Mouse (Mus musculus): ENCODE measurements around the gene Dusp28. TPM values are rescaled to one million over a fixed set of nuclear protein-coding genes. Genes with fewer than 3 reads are reported as not detected.

The Dusp28 gene
- total RNA-seq, 1 experiment = 4.8 TPM

DNA sequence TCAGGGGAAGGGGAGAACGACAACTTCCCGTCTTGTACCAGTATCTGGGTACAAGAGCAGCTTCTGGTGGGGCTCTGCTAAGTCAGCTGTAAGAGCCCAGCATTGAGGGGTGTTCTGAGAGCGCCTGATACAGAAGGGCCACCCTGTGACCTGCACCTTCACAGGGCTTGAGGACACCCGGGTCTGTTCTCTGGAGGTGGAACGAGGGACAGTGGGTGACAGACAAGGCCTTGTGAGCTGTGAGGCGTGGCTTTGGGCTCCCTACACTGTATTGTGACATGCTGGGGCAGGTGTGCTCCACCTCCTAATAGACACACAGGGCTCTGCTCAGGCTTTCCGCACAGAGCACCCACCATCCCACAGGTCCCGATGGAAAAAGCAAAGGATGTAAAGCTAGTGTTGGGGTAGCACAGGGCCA lies 4.9 kb downstream of the Dusp28 start:
- H3K36me3 ChIP-seq (ENCODE audit: control insufficient read depth, insufficient read depth, low read length, poor library complexity, severe bottlenecking) = peaks cover 8% of the 10 kb centered on the region; the same call in 1 of the 2 replicates
- no peak overlapping the region for H3K27ac ChIP-seq (ENCODE audit: insufficient read depth, low read depth, low read length, poor library complexity, severe bottlenecking)
- peak overlapping the region; percentile 70 to 73; a peak in 3 of 4 replicates for H3K4me3 ChIP-seq (ENCODE audit: insufficient read depth in 1 of 2, low read depth in 1 of 2, low read length in 2 of 2, poor library complexity in 1 of 2, severe bottlenecking in 1 of 2)
- no peaks in the 10 kb centered on the region for H3K9me3 ChIP-seq (ENCODE audit: control insufficient read depth, insufficient read depth, low read depth, low read length)
- H3K4me1 ChIP-seq (ENCODE audit: control insufficient read depth in 2 of 2, insufficient read depth in 2 of 2, low read length in 2 of 2, poor library complexity in 1 of 2) = peaks cover 0 to 10% of the 10 kb centered on the region in 2 experiments; a peak in 1 of 4 replicates
- no peak for TF ChIP-seq MAFK (IDR thresholded peaks at IDR 0.05; ENCODE audit: insufficient read depth, low read depth, low read length)
- TF ChIP-seq CHD2 (IDR thresholded peaks at IDR 0.05; ENCODE audit: low read depth, low read length) = no peak
- no peak for TF ChIP-seq ZC3H11A (IDR thresholded peaks at IDR 0.05; ENCODE audit: borderline replicate concordance, low read depth, low read length)
- TF ChIP-seq ZNF384 (IDR thresholded peaks at IDR 0.05; ENCODE audit: low read depth, low read length) = no peak
- no peak for TF ChIP-seq HCFC1 (IDR thresholded peaks at IDR 0.05; ENCODE audit: borderline replicate concordance, insufficient read depth, low read length)
- H3K9ac ChIP-seq (ENCODE audit: insufficient read depth, low read depth, low read length, poor library complexity, severe bottlenecking) = no peak overlapping the region
- in situ Hi-C loops (cut with MboI; ENCODE audit: low sequenced_read_pairs in 2 of 2, unreplicated experiment in 2 of 2) = no loop called here
- no peak for DNase-seq (ENCODE audit: low read depth, low spot score)

DNA sequence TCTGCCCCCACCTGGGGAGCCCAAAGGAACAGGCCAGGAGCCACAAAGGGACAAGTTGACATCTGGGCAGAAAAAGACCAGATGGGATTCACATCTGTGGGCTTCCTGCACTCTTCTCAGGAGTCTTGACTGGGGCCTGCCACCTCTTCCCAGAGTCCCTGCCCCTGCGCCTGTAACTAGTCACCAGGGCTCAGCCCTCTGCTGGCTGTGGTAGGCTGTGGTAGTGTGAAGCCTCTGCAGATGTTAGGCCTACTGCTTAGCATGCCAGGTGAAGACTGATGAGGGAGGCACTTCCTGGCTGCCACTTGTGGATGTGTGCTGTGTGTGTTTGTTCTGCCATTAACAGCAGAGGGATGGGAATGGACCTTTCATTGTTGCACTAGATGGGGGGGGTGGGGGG lies 5.5 kb downstream of the Dusp28 start:
- Histone ChIP-seq H3K4me3 (ENCODE audit: insufficient read depth in 1 of 2, low read depth in 1 of 2, low read length in 2 of 2, poor library complexity in 1 of 2, severe bottlenecking in 1 of 2) (no peak overlapping the region; a peak in 1 of 4 replicates), H3K4me1 (ENCODE audit: control insufficient read depth in 2 of 2, insufficient read depth in 2 of 2, low read length in 2 of 2, poor library complexity in 1 of 2) (peaks cover 0 to 10% of the 10 kb centered on the region in 2 experiments; a peak in 1 of 4 replicates), H3K36me3 (ENCODE audit: control insufficient read depth, insufficient read depth, low read length, poor library complexity, severe bottlenecking) (peaks cover 9% of the 10 kb centered on the region; the same call in 1 of the 2 replicates), H3K27ac (ENCODE audit: insufficient read depth, low read depth, low read length, poor library complexity, severe bottlenecking) (no peak overlapping the region), H3K9me3 (ENCODE audit: control insufficient read depth, insufficient read depth, low read depth, low read length) (no peaks in the 10 kb centered on the region), H3K9ac (ENCODE audit: insufficient read depth, low read depth, low read length, poor library complexity, severe bottlenecking) (no peak overlapping the region)
- DNase-seq (ENCODE audit: low read depth, low spot score) = no peak
- in situ Hi-C loops (cut with MboI; ENCODE audit: low sequenced_read_pairs in 2 of 2, unreplicated experiment in 2 of 2) = no loop called here
- TF ChIP-seq MAFK (IDR thresholded peaks at IDR 0.05; ENCODE audit: insufficient read depth, low read depth, low read length) (no peak), ZC3H11A (IDR thresholded peaks at IDR 0.05; ENCODE audit: borderline replicate concordance, low read depth, low read length) (no peak), HCFC1 (IDR thresholded peaks at IDR 0.05; ENCODE audit: borderline replicate concordance, insufficient read depth, low read length) (no peak), ZNF384 (IDR thresholded peaks at IDR 0.05; ENCODE audit: low read depth, low read length) (no peak)

DNA sequence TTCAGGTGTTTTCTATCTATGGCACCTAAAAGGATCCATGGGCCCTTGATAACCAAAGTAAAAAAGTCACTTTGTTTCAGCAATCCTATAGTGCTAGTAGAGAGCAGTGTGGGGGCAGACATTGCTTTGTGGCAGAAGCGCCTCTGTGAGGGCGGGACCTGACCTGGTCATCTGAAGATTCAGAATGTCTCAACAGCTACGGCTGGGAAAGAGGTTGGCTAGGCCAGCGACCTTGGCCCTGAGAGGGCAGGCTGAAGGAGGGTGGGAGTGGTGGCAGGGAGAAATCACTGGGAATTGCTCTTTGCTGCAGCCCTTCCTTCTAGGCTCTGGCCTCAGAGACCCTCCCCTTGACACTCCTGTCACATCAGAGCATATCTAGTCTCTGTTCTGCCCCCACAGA lies 7.5 kb downstream of the Dusp28 start:
- no peak overlapping the region for H3K9ac ChIP-seq (ENCODE audit: insufficient read depth, low read depth, low read length, poor library complexity, severe bottlenecking)
- no peak for DNase-seq (ENCODE audit: low read depth, low spot score)
- in situ Hi-C loops (cut with MboI; ENCODE audit: low sequenced_read_pairs in 2 of 2, unreplicated experiment in 2 of 2) = no loop called here
- no peaks in the 10 kb centered on the region for H3K9me3 ChIP-seq (ENCODE audit: control insufficient read depth, insufficient read depth, low read depth, low read length)
- H3K36me3 ChIP-seq (ENCODE audit: control insufficient read depth, insufficient read depth, low read length, poor library complexity, severe bottlenecking) = peaks cover 9% of the 10 kb centered on the region; the same call in 1 of the 2 replicates
- H3K4me3 ChIP-seq (ENCODE audit: insufficient read depth in 1 of 2, low read depth in 1 of 2, low read length in 2 of 2, poor library complexity in 1 of 2, severe bottlenecking in 1 of 2) = no peak overlapping the region
- no peak overlapping the region for H3K27ac ChIP-seq (ENCODE audit: insufficient read depth, low read depth, low read length, poor library complexity, severe bottlenecking)
- peaks cover 0 to 14% of the 10 kb centered on the region in 2 experiments; a peak in 2 of 4 replicates for H3K4me1 ChIP-seq (ENCODE audit: control insufficient read depth in 2 of 2, insufficient read depth in 2 of 2, low read length in 2 of 2, poor library complexity in 1 of 2)
- TF ChIP-seq ZNF384 (IDR thresholded peaks at IDR 0.05; ENCODE audit: low read depth, low read length) (no peak), CHD2 (IDR thresholded peaks at IDR 0.05; ENCODE audit: low read depth, low read length) (no peak), HCFC1 (IDR thresholded peaks at IDR 0.05; ENCODE audit: borderline replicate concordance, insufficient read depth, low read length) (no peak), MAFK (IDR thresholded peaks at IDR 0.05; ENCODE audit: insufficient read depth, low read depth, low read length) (no peak), ZC3H11A (IDR thresholded peaks at IDR 0.05; ENCODE audit: borderline replicate concordance, low read depth, low read length) (no peak)

DNA sequence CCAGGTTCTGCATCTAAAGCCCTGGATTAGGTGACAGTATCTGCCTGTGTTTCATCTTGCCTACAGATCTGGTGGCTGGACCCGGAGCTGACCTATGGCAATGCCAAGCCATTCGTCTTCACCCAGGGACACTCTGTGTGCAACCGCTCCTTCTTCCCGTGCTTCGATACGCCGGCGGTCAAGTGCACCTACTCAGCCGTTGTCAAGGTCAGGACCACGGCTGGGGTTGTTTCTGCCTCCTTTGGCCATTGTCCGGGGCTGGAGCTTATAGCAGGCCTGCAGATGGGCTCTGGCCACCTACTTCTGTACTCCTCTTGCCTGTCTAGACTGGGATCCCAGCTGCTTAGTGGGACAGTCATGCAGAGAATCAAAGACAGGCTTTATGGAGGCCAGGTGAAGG lies 8.2 kb downstream of the Dusp28 start:
- no peak for DNase-seq (ENCODE audit: low read depth, low spot score)
- peaks cover 9% of the 10 kb centered on the region; the same call in 1 of the 2 replicates for H3K36me3 ChIP-seq (ENCODE audit: control insufficient read depth, insufficient read depth, low read length, poor library complexity, severe bottlenecking)
- no peak for TF ChIP-seq ZC3H11A (IDR thresholded peaks at IDR 0.05; ENCODE audit: borderline replicate concordance, low read depth, low read length)
- TF ChIP-seq HCFC1 (IDR thresholded peaks at IDR 0.05; ENCODE audit: borderline replicate concordance, insufficient read depth, low read length) = no peak
- no peak for TF ChIP-seq MAFK (IDR thresholded peaks at IDR 0.05; ENCODE audit: insufficient read depth, low read depth, low read length)
- TF ChIP-seq CHD2 (IDR thresholded peaks at IDR 0.05; ENCODE audit: low read depth, low read length) = no peak
- TF ChIP-seq ZNF384 (IDR thresholded peaks at IDR 0.05; ENCODE audit: low read depth, low read length) = no peak

More for the DNA sequence above, 8.2 kb downstream of the Dusp28 start:
- peaks cover under 1 to 18% of the 10 kb centered on the region in 2 experiments; a peak in 3 of 4 replicates for H3K4me1 ChIP-seq (ENCODE audit: control insufficient read depth in 2 of 2, insufficient read depth in 2 of 2, low read length in 2 of 2, poor library complexity in 1 of 2)
- H3K9me3 ChIP-seq (ENCODE audit: control insufficient read depth, insufficient read depth, low read depth, low read length) = no peaks in the 10 kb centered on the region
- in situ Hi-C loops (cut with MboI; ENCODE audit: low sequenced_read_pairs in 2 of 2, unreplicated experiment in 2 of 2) = no loop called here
- no peak overlapping the region for H3K27ac ChIP-seq (ENCODE audit: insufficient read depth, low read depth, low read length, poor library complexity, severe bottlenecking)
- no peak overlapping the region for H3K9ac ChIP-seq (ENCODE audit: insufficient read depth, low read depth, low read length, poor library complexity, severe bottlenecking)
- no peak overlapping the region for H3K4me3 ChIP-seq (ENCODE audit: insufficient read depth in 1 of 2, low read depth in 1 of 2, low read length in 2 of 2, poor library complexity in 1 of 2, severe bottlenecking in 1 of 2)

Measured in ES-E14 (cell line).